Mouse (Mus musculus) megakaryocyte, embryonic 14.5 days (primary cell): ENCODE data around the gene Slc9a6. TPM values are rescaled to one million over a fixed set of nuclear protein-coding genes. Genes with fewer than 3 reads are reported as not detected.

Experiments used
- H3K27me3 ChIP-seq: replicated peaks from 2 replicates; pipeline ENCODE3; 2012; ENCODE audit warnings: inconsistent platforms
- H3K36me3 ChIP-seq: replicated peaks from 2 replicates; pipeline ENCODE3; 2012; ENCODE audit warnings: low read length, inconsistent platforms, mixed read lengths
- H3K4me1 ChIP-seq: 2 replicates; pipeline ENCODE4 v1.6.1; 2012; ENCODE audit warnings: inconsistent platforms
- H3K4me3 ChIP-seq: replicated peaks from 2 replicates; pipeline ENCODE3; 2012; ENCODE audit warnings: moderate library complexity, mild to moderate bottlenecking, inconsistent platforms
- H3K9me3 ChIP-seq: 2 replicates; pipeline ENCODE4 v1.6.1; 2012; ENCODE audit warnings: inconsistent platforms
- FLI1 ChIP-seq: IDR thresholded peaks from 2 replicates; pipeline ENCODE4 v1.6.1; 2012; ENCODE audit warnings: low read length, inconsistent platforms, mixed read lengths
- GATA1 ChIP-seq: IDR thresholded peaks from 3 replicates; pipeline ENCODE4 v1.6.1; 2012; ENCODE audit warnings: mixed read lengths, low read length, inconsistent platforms, borderline replicate concordance
- polyA plus RNA-seq: library from polyadenylated mRNA; stranded (reverse); fragments of >175 nt; gene quantifications from 2 replicates; pipeline ENCODE4 v1.2.3, GENCODE M21; 2012; ENCODE audit warnings: low replicate concordance; ENCODE audit not compliant: insufficient read depth

Gene Slc9a6
- polyA plus RNA-seq, 1 experiment, result 51.9 TPM

- TF ChIP-seq GATA1 (no peak), FLI1 (no peak)
- Histone ChIP-seq H3K4me1 (peaks cover 12% of the 10 kb centered on the region; the same call in 1 of the 2 replicates), H3K4me3 (no peak overlapping the region), H3K27me3 (peaks cover 5% of the 10 kb centered on the region), H3K9me3 (no peaks in the 10 kb centered on the region), H3K36me3 (peaks cover 70% of the 10 kb centered on the region)
Measured at GRCm38 (mm10) chrX:56663377-56663776, 53.8 kb downstream of the Slc9a6 start.

GRCm38 (mm10) chrX:56665226-56665973, 55.8 kb downstream of the Slc9a6 start:
- Histone ChIP-seq H3K36me3 (peaks cover 52% of the 10 kb centered on the region), H3K27me3 (peaks cover 5% of the 10 kb centered on the region), H3K4me1 (peaks cover 15% of the 10 kb centered on the region; the same call in 1 of the 2 replicates), H3K4me3 (no peak overlapping the region), H3K9me3 (no peaks in the 10 kb centered on the region)
- TF ChIP-seq FLI1 (no peak), GATA1 (no peak)

DNA sequence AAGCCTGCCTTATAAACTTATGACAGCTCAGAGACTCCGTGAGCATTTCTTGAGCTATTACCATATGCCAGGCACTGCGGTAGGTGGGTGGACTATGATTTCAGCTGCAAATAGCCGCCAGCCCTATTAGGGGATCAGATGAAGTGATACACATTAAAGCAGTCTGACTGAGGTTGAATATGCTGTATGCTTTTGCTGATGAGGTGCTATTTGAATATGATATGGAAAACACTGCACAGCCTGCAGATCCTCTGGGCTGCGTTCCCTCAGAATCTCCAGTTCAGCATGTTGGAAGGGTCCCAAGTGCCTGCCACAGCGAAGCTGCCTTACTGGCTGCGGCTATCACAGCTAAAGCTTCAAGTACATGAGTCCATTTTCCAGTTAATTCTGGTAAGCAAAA, 57.7 kb downstream of the Slc9a6 start:
- H3K36me3 ChIP-seq, result peaks cover 33% of the 10 kb centered on the region
- TF ChIP-seq FLI1 (no peak), GATA1 (no peak)
- no peak overlapping the region for H3K4me3 ChIP-seq
- H3K9me3 ChIP-seq, result no peaks in the 10 kb centered on the region
- H3K4me1 ChIP-seq, result peaks cover 15% of the 10 kb centered on the region; the same call in 1 of the 2 replicates
- H3K27me3 ChIP-seq, result peaks cover 6% of the 10 kb centered on the region

DNA sequence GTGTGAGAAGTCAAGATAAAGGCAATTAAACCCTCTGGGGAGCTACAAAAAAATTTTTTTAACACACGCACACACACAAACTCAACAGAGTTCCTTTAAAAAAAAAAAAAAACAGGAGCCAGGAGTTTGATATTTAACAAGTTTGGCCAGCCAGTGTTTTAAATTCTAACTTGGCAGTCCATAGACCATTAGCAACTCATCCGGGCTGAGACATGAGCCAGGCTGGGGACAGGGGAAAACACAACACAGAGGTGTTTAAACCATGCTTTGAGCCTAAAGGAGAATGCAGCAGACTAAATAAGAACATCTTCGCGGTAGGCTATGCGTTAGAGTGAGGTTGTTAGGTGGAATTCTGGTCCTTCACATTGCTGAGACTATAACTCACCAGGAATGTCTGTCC, 58.5 kb downstream of the Slc9a6 start:
- peaks cover 19% of the 10 kb centered on the region; the same call in 1 of the 2 replicates for H3K4me1 ChIP-seq
- no peaks in the 10 kb centered on the region for H3K9me3 ChIP-seq
- no peak overlapping the region for H3K4me3 ChIP-seq
- peaks cover 6% of the 10 kb centered on the region for H3K27me3 ChIP-seq
- peaks cover 25% of the 10 kb centered on the region for H3K36me3 ChIP-seq
- TF ChIP-seq GATA1 (no peak), FLI1 (no peak)

DNA sequence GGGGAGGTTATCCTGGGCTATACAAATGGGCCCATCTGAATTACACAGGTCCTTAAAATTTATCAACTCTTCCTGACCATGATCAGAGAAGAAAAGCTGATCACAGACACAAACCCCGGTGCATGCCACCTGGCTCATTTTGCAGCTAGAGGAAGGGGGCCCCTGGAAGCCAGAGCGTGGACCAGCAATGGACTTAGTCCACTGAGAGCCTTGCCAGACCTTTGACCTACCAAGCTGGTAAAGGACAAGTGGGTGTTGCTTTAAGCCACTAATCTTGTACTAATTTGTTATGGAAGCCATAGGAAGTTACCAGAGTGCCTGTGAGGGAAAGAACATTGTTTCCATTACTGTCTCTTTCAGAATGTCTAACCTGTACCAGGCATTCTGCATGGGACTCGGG, 58.9 kb downstream of the Slc9a6 start:
- Histone ChIP-seq H3K27me3 (peaks cover 6% of the 10 kb centered on the region), H3K9me3 (no peaks in the 10 kb centered on the region), H3K4me1 (peaks cover 19% of the 10 kb centered on the region; the same call in 1 of the 2 replicates), H3K4me3 (no peak overlapping the region), H3K36me3 (peaks cover 21% of the 10 kb centered on the region)
- TF ChIP-seq FLI1 (no peak), GATA1 (no peak)

DNA sequence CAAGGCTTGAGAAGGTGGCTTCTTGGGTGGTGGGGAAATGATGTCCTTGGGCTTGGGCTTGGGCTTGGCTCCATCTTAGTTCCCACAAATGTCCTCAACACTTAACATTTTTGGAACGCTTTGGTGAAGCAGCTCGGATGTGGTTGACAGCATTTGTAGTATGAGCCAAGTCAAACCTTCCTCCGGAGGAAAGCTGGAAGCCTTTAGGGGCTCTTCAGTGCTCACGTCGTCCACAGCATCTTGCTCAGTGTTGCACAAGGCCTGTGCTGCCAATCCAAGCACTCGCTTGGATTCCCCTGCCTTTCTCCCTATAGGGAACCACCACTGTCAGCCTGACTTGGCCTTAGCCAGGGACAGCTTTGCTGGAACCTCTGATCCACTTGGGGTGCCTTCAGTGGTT, 66.0 kb downstream of the Slc9a6 start:
- no peaks in the 10 kb centered on the region for H3K9me3 ChIP-seq
- H3K4me3 ChIP-seq, result no peak overlapping the region
- TF ChIP-seq FLI1 (no peak), GATA1 (no peak)
- peaks cover 38% of the 10 kb centered on the region for H3K4me1 ChIP-seq
- H3K36me3 ChIP-seq, result no peaks in the 10 kb centered on the region
- H3K27me3 ChIP-seq, result peaks cover 9% of the 10 kb centered on the region

DNA sequence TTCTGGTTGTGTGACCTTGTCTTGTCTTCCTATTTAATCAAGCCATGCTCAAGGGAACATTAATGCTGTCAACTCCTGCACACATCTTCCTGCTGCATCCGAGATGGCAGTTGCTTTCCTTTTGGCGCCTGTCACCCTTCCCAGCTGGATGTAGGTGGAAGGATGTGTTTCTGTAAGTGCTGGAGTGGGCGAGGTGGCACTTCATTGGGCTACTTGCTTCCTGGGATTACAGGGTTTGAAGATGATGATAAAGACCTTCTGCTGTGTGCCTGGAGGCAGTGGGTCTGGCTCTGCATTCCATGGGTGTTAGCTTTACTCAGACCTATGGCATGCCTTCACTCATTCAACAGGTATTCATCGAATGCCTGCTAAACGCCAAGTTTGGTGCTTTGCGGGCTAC, 68.2 kb downstream of the Slc9a6 start:
- H3K4me1 ChIP-seq, result peaks cover 47% of the 10 kb centered on the region
- H3K9me3 ChIP-seq, result no peaks in the 10 kb centered on the region
- H3K27me3 ChIP-seq, result peaks cover 9% of the 10 kb centered on the region
- TF ChIP-seq FLI1, result no peak
- TF ChIP-seq GATA1, result no peak
- H3K4me3 ChIP-seq, result no peak overlapping the region
- H3K36me3 ChIP-seq, result no peaks in the 10 kb centered on the region

DNA sequence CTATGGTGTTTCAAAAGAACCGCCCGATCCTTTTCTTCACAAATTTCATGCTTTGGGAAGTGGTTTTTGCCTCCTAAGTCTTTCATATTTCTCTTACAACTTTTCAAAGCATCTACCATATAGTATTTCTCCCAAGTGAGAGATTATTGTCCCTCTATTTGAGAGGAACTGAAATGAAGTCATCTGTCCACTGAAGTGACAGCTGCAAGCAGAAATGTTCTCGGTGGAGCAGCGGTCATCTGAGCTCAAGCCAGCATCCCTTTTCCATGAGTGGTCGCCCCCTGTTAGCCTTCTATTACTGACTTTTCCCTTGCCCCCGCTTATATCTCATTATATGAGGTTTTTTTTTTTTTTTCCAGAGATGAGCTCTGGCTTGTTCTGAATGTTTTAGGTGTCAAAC, 69.5 kb downstream of the Slc9a6 start:
- peaks cover under 1% of the 10 kb centered on the region for H3K9me3 ChIP-seq
- no peak for TF ChIP-seq GATA1
- no peak for TF ChIP-seq FLI1
- H3K4me1 ChIP-seq, result peaks cover 44% of the 10 kb centered on the region
- H3K36me3 ChIP-seq, result peaks cover under 1% of the 10 kb centered on the region
- H3K4me3 ChIP-seq, result no peak overlapping the region
- H3K27me3 ChIP-seq, result peaks cover 10% of the 10 kb centered on the region

GRCm38 (mm10) chrX:56682156-56682720, 72.7 kb downstream of the Slc9a6 start:
- H3K27me3 ChIP-seq, result peaks cover 17% of the 10 kb centered on the region
- peaks cover 9% of the 10 kb centered on the region for H3K9me3 ChIP-seq
- H3K36me3 ChIP-seq, result peaks cover 6% of the 10 kb centered on the region
- TF ChIP-seq GATA1 (no peak), FLI1 (no peak)
- peaks cover 50% of the 10 kb centered on the region for H3K4me1 ChIP-seq
- no peak overlapping the region for H3K4me3 ChIP-seq

- Histone ChIP-seq H3K4me1 (peaks cover 44% of the 10 kb centered on the region), H3K36me3 (peaks cover 6% of the 10 kb centered on the region), H3K9me3 (peaks cover 9% of the 10 kb centered on the region)
Measured at GRCm38 (mm10) chrX:56683521-56683920, 74.0 kb downstream of the Slc9a6 start.

More at GRCm38 (mm10) chrX:56683521-56683920, 74.0 kb downstream of the Slc9a6 start:
- Histone ChIP-seq H3K4me3 (no peak overlapping the region), H3K27me3 (peaks cover 15% of the 10 kb centered on the region)
- TF ChIP-seq FLI1, result no peak
- TF ChIP-seq GATA1, result no peak
